Mouse (Mus musculus) kidney, adult 2 months (tissue): ENCODE measurements around the gene Cib4.

ENCODE experiments used
- CTCF ChIP-seq: fragments of 200-500 bp; conservative IDR thresholded peaks from 2 replicates; pipeline ENCODE4 v1.5.1; 2011; ENCODE audit warnings: low read depth, mild to moderate bottlenecking, control low read depth, low read length, moderate library complexity, mixed read lengths; ENCODE audit not compliant: insufficient read depth, insufficient read length
- POLR2A ChIP-seq: fragments of 200-500 bp; IDR thresholded peaks from one replicate; pipeline ENCODE4 v1.6.1; 2011; ENCODE audit warnings: low read depth, low read length, control low read depth

DNA sequence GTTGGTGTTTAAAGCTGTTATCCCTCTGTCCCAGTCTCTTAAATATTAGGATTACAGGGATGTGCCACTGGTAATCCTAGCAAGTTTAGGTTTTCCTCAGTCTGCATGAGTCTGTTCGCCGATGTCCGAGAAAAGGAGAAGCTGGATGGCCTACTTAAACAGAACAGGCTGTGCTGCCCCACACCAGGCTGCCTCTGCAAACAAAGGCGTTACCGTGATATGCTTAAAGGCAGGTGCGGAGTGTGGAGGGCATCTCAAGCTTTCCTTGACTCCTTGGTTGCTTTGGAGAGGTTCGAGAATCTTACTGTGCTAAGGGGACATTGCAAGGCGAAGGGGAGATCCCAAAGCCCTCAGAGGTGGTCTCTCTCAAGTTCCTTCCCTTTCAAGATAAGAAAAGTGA lies 48.8 kb downstream of the Cib4 start:
- TF ChIP-seq POLR2A (no peak), CTCF (no peak)
